Mouse (Mus musculus) hindbrain, embryonic 11.5 days (tissue): ENCODE results near the gene Mroh3. TPM values are rescaled to one million over a fixed set of nuclear protein-coding genes. Genes with fewer than 3 reads are reported as not detected.
A peak's percentile ranks its signal among the peaks of the same experiment; 100 is the strongest.

ENCODE experiments used
- ATAC-seq: fragments of 200-750 bp; cut with Nextera tagmentation; 2 replicates; pipeline ENCODE4 v1.8.0; 2017; ENCODE audit warnings: mild to moderate bottlenecking, moderate TSS enrichment, moderate library complexity; ENCODE audit not compliant: low FRiP score
- DNase-seq: peaks from one replicate; pipeline ENCODE4 v3.0.0-alpha.2; 2015; ENCODE audit warnings: low spot score
- H3K27ac ChIP-seq: fragments of 300-500 bp; sonication (generic); 2 replicates; pipeline ENCODE4 v1.5.1; 2014; ENCODE audit warnings: mild to moderate bottlenecking, low read depth, low read length
- H3K27me3 ChIP-seq: fragments of 300-500 bp; sonication (generic); 2 replicates; pipeline ENCODE4 v1.6.1; 2014; ENCODE audit warnings: mild to moderate bottlenecking, low read length, moderate library complexity, mixed read lengths; ENCODE audit not compliant: control insufficient read depth, insufficient read depth
- H3K36me3 ChIP-seq: fragments of 300-500 bp; sonication (generic); 2 replicates; pipeline ENCODE4 v1.6.1; 2014; ENCODE audit warnings: mild to moderate bottlenecking, low read length, moderate library complexity, mixed read lengths; ENCODE audit not compliant: control insufficient read depth, insufficient read depth
- H3K4me1 ChIP-seq: fragments of 300-500 bp; sonication (generic); replicated peaks from 2 replicates; pipeline ENCODE4 v1.6.1; 2014; ENCODE audit warnings: low read length, mixed read lengths; ENCODE audit not compliant: control insufficient read depth, insufficient read depth
- H3K4me2 ChIP-seq: fragments of 300-500 bp; sonication (generic); replicated peaks from 2 replicates; pipeline ENCODE4 v1.6.1; 2014; ENCODE audit warnings: mild to moderate bottlenecking, low read depth, low read length
- H3K4me3 ChIP-seq: fragments of 300-500 bp; sonication (generic); 2 replicates; pipeline ENCODE4 v1.5.1; 2014; ENCODE audit warnings: low read depth, low read length
- H3K9ac ChIP-seq: fragments of 300-500 bp; sonication (generic); 2 replicates; pipeline ENCODE4 v1.6.1; 2014; ENCODE audit warnings: low read depth, low read length
- H3K9me3 ChIP-seq: fragments of 300-500 bp; sonication (generic); 2 replicates; pipeline ENCODE4 v1.6.1; 2016; ENCODE audit warnings: low read length; ENCODE audit not compliant: control insufficient read depth
- WGBS: fragments of 180-500 bp; shearing (Covaris S2); extraction: QIAGEN DNeasy Blood & Tissue Kit; methylation state at CpG from one replicate; pipeline ENCODE4 v1.1.7; 2014; 5-methylcytosine and 5-hydroxymethylcytosine counted together
- polyA plus RNA-seq: library from polyadenylated mRNA; unstranded; fragments of >200 nt; fragmentation: Nextera tagmentation; extraction: Ambion mirVana; gene quantifications from 2 replicates; pipeline ENCODE4 v1.2.1, GENCODE M21; 2014

Gene Mroh3
- polyA plus RNA-seq, 1 experiment from 2014 or later = 0.32 TPM

GRCm38 (mm10) chr1:136253472-136253871, 40.8 kb upstream of the Mroh3 start:
- H3K27me3 ChIP-seq = peaks cover 6% of the 10 kb centered on the region; the same call in 1 of the 2 replicates
- H3K36me3 ChIP-seq = no peaks in the 10 kb centered on the region
- 42% methylated on average over 2 of the region's 2 CpGs for WGBS
- no peak overlapping the region for H3K4me2 ChIP-seq
- H3K4me1 ChIP-seq = 0 out of 2 replicates have a peak, but pooled peaks cover 2% of the 10 kb centered on the region
- H3K4me3 ChIP-seq = no peak overlapping the region
- no peak overlapping the region for H3K9ac ChIP-seq
- ATAC-seq = no peak
- H3K9me3 ChIP-seq = no peaks in the 10 kb centered on the region
- DNase-seq = no peak
- H3K27ac ChIP-seq = no peak overlapping the region

GRCm38 (mm10) chr1:136249662-136250061, 37.0 kb upstream of the Mroh3 start:
- DNase-seq (no peak), ATAC-seq (no peak)
- no peak overlapping the region for H3K4me2 ChIP-seq
- H3K4me3 ChIP-seq = no peak overlapping the region
- no peak overlapping the region for H3K27ac ChIP-seq
- H3K9ac ChIP-seq = no peak overlapping the region
- 61% methylated on average over 5 of the region's 5 CpGs for WGBS
- H3K4me1 ChIP-seq = no peaks in the 10 kb centered on the region
- no peaks in the 10 kb centered on the region for H3K9me3 ChIP-seq
- no peaks in the 10 kb centered on the region for H3K36me3 ChIP-seq
- H3K27me3 ChIP-seq = no peaks in the 10 kb centered on the region

- no peak overlapping the region for H3K9ac ChIP-seq
- no peak for ATAC-seq
- H3K9me3 ChIP-seq = no peaks in the 10 kb centered on the region
- no peak for DNase-seq
- H3K27me3 ChIP-seq = no peaks in the 10 kb centered on the region
- H3K4me2 ChIP-seq = no peak overlapping the region
- H3K4me1 ChIP-seq = no peaks in the 10 kb centered on the region
- H3K4me3 ChIP-seq = no peak overlapping the region
- no peak overlapping the region for H3K27ac ChIP-seq
- WGBS = 90% methylated on average over 5 of the region's 5 CpGs
- no peaks in the 10 kb centered on the region for H3K36me3 ChIP-seq
Measured at GRCm38 (mm10) chr1:136247393-136247792, 34.8 kb upstream of the Mroh3 start.

- Histone ChIP-seq H3K9me3 (no peaks in the 10 kb centered on the region), H3K4me2 (no peak overlapping the region), H3K4me1 (no peaks in the 10 kb centered on the region), H3K27ac (no peak overlapping the region), H3K27me3 (no peaks in the 10 kb centered on the region), H3K4me3 (no peak overlapping the region), H3K9ac (no peak overlapping the region), H3K36me3 (no peaks in the 10 kb centered on the region)
- DNase-seq = no peak
- WGBS = 90% methylated on average over 5 of the region's 5 CpGs
- no peak for ATAC-seq
Measured at GRCm38 (mm10) chr1:136244469-136244868, 31.8 kb upstream of the Mroh3 start.

GRCm38 (mm10) chr1:136241801-136242200, 29.2 kb upstream of the Mroh3 start:
- Histone ChIP-seq H3K9ac (no peak overlapping the region), H3K27ac (no peak overlapping the region), H3K4me2 (no peak overlapping the region), H3K36me3 (no peaks in the 10 kb centered on the region), H3K4me1 (no peaks in the 10 kb centered on the region), H3K27me3 (no peaks in the 10 kb centered on the region), H3K9me3 (no peaks in the 10 kb centered on the region), H3K4me3 (no peak overlapping the region)
- DNase-seq (no peak), ATAC-seq (no peak)
- WGBS = 93% methylated on average over 7 of the region's 7 CpGs

GRCm38 (mm10) chr1:136238495-136238894, 25.9 kb upstream of the Mroh3 start:
- no peaks in the 10 kb centered on the region for H3K36me3 ChIP-seq
- WGBS = 87% methylated on average over 4 of the region's 4 CpGs

GRCm38 (mm10) chr1:136234595-136235092, 22.0 kb upstream of the Mroh3 start:
- no peaks in the 10 kb centered on the region for H3K36me3 ChIP-seq
- DNase-seq (no peak), ATAC-seq (peak; percentile 10; the same call in 1 of the 2 replicates)
- no peaks in the 10 kb centered on the region for H3K27me3 ChIP-seq
- H3K9me3 ChIP-seq = no peaks in the 10 kb centered on the region
- peak overlapping the region; percentile 77 for H3K9ac ChIP-seq
- WGBS = 1% methylated on average over 9 of the region's 9 CpGs
- peak overlapping the region; percentile 73 for H3K4me2 ChIP-seq
- H3K4me1 ChIP-seq = peaks cover 23% of the 10 kb centered on the region
- peak overlapping the region; percentile 78; the same call in 1 of the 2 replicates for H3K27ac ChIP-seq
- peak overlapping the region; percentile 64 for H3K4me3 ChIP-seq

More at GRCm38 (mm10) chr1:136238495-136238894, 25.9 kb upstream of the Mroh3 start:
- no peak overlapping the region for H3K27ac ChIP-seq
- H3K27me3 ChIP-seq = no peaks in the 10 kb centered on the region
- no peak overlapping the region for H3K4me2 ChIP-seq
- no peak overlapping the region for H3K4me3 ChIP-seq
- ATAC-seq (no peak), DNase-seq (no peak)
- H3K4me1 ChIP-seq = no peaks in the 10 kb centered on the region
- H3K9ac ChIP-seq = no peak overlapping the region
- no peaks in the 10 kb centered on the region for H3K9me3 ChIP-seq

- Histone ChIP-seq H3K36me3 (no peaks in the 10 kb centered on the region), H3K4me2 (peak within 1 kb of the TSS; percentile 73), H3K9me3 (no peaks in the 10 kb centered on the region), H3K27ac (peak within 1 kb of the TSS; percentile 78), H3K9ac (peak within 1 kb of the TSS; percentile 77), H3K27me3 (no peaks in the 10 kb centered on the region), H3K4me1 (peaks cover 28% of the 10 kb centered on the region), H3K4me3 (peak within 1 kb of the TSS; percentile 64)
- ATAC-seq = peak; percentile 87
- WGBS = 0% methylated on average over 35 of the region's 51 CpGs
- peak; percentile 90 for DNase-seq
Measured at GRCm38 (mm10) chr1:136233892-136234594, 21.4 kb upstream of the Mroh3 start, which contains the start of gene Inava. TSS of gene Inava (minus strand) at chr1:136234264.
